Mouse (Mus musculus) retina, postnatal 1 day (tissue): ENCODE data around the gene Dab2ip.

Experiments
- DNase-seq: peaks from one replicate; pipeline ENCODE4 v3.0.0-alpha.2; 2012

The Dab2ip gene

DNA sequence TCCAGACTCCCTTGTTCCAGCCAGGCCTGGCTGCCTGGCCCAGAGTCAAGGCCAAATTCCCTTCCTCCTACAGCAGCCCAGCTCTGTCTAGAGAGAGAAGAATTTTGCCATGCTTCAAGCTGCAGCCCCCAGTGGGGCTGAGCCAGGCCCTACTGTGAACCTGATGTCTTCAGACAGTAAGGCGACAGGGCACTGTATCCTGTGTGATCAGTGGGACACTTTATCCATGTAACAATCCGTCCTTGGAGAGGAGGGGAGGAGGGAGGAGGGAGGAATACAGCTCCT, 1.4 kb downstream of the Dab2ip start:
- DNase-seq, result no peak

DNA sequence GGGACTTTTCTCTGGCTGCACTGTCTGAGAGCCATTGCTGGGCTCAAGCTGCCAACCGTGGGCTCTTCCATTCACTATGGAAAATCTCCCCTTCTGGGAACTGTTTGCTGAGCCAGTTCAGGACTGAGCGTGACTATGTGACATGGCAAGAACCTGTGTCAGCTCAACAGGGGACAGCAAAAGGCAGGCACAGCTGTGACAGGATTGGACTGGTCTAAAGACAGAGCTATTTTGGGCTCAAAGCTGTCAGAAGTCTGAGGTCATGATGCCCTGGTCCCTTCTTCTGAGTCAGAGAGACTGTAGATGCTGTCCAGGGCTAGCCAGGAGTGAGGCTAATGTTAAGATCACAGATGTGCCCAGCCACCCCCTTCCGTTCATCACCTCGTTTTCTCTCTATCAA, 5.7 kb downstream of the Dab2ip start:
- DNase-seq, result no peak

DNA sequence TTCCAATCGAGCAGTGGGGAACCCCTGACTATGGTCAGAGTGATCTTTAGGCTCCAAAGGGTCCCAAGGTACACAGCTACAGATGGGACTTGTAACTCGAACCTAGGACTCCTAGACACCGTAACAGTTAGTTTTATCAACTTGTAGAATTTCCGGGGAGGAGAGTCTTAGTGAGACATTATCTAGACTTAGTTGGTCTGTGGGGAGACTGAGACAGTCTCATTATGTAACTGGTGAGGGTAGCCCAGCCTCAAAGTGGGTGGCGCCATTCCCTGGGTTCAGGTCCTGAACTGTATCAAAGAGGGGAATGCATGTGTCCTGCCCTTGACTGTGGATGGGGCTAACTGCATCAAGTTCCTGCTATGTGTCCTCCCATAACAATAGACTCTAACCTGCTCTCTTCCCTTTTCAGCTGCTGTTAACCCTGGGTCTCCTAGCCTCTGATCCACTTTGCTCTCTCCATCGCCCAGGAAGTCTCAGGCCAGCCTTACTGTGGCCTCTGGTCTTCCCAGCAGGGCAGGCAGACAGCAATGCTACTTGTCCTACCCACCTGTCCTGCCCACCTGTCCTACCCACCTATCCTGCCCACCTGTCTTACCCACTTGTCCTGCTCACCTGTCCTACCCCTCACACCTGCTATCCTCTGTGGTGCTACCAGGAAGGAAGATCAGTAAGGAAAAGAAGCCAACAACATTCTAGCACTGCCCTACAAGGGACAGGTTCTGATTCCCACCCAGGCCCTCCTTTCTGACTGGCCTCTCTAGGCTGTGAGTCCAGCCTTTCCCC, 7.2 kb downstream of the Dab2ip start:
- DNase-seq, result no peak

GRCm38 (mm10) chr2:35566957-35567693, 9.1 kb downstream of the Dab2ip start:
- peak; percentile 83 for DNase-seq

DNA sequence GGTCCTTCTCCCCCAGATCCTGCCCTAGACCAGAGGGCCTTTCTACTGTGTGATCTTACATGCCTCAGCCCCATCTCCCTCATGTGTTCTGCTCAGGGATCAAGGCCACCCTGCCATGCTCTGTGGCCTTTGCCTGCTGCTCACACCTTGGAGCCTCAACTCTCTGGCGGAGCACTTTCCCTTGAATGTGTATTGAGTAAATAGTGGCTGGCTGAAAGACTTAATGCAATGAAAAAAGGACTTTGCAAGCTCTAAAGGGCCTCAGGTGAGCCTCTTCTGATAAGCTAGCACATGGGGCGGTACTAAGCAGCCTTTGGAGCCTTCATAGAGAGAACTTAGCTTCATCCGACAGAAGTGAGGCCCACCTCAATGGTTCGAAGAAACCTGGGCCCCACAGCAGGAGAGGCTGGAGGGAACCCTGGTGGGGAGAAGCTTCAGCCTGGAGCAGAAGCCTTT, 9.7 kb downstream of the Dab2ip start:
- no peak for DNase-seq

GRCm38 (mm10) chr2:35570743-35571142, 12.7 kb downstream of the Dab2ip start:
- no peak for DNase-seq

- no peak for DNase-seq
Measured at GRCm38 (mm10) chr2:35574643-35575042, 16.6 kb downstream of the Dab2ip start.

DNA sequence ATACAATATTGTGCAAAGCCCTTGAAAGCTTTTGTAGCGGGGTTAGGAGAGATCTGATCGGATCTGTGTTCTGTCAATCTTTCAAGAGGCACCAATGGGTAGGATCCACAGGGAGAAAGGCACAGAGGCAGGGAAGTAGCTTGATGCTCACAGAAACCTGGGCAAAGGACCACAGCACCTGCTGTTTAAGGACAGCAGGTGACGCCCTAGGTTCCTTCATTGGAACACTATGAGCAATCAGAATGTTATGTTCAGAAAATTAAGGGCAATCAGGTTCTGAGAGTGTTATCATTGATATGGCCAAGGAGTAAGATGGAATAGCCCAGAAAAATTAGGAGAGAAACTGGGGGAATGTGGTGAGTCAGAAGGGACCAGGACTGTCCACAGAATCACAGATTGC, 18.6 kb downstream of the Dab2ip start:
- DNase-seq, result no peak

DNA sequence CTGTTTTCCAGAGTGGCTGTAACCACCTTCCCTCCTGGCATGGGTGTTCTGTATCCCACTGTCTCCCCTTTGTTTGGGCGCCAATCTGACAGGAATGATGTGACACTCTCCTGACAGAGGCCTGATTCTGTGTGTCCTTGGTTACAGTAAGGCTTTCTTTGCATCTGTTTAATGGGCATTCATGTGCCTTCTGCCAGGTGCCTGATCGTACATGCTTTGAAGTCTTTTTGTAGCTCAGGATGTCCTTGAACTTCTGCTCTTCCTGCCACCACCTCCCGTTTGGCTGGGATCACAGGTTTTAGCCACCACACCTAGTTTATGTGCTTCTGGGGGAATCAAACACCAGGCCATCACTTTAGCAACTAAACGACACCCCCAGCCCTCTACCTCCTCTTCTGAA, 22.0 kb downstream of the Dab2ip start:
- DNase-seq, result no peak

- DNase-seq, result peak; percentile 74
Measured at GRCm38 (mm10) chr2:35581501-35582340, 23.7 kb downstream of the Dab2ip start.

- peak; percentile 81 for DNase-seq
Measured at GRCm38 (mm10) chr2:35582341-35582941, 24.4 kb downstream of the Dab2ip start.

DNA sequence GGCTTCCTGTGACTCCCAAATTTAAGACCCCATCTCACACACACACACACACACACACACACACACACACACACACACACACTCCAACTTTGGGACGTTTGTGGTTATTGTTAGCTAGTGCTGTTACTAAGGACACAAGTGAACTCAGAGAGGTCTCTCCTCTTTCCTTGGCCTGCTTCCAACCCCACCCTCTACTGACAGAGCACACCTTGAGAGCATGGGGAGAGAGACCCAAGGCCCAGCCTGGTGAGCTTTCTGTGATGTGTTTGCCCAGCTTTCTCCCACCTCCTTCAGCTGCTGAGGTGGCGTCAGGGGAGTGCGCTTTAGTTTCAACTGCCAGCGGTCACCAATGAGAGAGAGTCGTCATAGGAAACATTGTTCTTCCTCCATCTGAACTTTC, 25.3 kb downstream of the Dab2ip start:
- no peak for DNase-seq

DNA sequence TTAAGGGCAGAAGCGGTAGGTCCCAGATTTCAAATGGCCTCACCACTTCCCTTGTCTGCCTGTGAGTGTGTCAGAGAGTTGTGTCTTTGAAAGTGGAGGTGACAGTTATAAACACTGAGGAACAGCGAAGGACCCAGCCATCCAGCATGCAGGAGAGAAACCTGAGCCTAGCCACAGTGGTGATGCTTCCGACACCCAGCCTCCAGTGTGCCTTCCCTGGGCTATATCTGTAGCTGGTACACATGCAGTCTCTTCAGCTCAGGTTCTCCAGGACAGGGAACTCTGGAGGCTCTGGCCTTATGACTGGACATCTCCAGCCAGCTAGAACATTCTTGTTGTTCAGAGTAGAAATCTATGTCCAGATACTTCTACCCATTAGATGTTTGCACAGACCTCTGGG, 25.9 kb downstream of the Dab2ip start:
- DNase-seq, result no peak

- DNase-seq, result peak; percentile 58
Measured at GRCm38 (mm10) chr2:35588368-35588767, 30.3 kb downstream of the Dab2ip start.

GRCm38 (mm10) chr2:35589385-35589784, 31.3 kb downstream of the Dab2ip start:
- no peak for DNase-seq

DNA sequence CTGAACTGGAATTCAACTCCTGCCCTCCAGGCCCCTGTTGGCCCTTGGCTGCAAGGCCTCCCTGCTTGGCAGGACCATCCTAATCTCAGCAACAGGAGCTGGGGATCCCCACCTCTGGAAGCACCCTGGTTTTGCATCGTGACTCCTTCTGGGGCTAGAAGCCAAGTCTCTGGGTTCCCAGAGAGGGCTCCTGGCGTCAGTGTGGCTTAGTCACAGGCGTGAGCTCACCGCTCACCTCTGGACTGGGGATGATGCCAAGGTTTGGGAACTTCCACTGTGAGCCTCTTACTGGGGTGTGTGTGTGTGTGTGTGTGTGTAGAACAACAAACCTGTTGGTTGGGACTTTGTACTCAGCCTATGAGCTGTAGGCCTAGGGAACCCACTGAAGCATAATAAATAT, 31.7 kb downstream of the Dab2ip start:
- DNase-seq, result no peak

- DNase-seq, result peak; percentile 65
Measured at GRCm38 (mm10) chr2:35591961-35592724, 34.1 kb downstream of the Dab2ip start.

- no peak for DNase-seq
Measured at GRCm38 (mm10) chr2:35592725-35593392, 34.8 kb downstream of the Dab2ip start.

GRCm38 (mm10) chr2:35593889-35594288, 35.8 kb downstream of the Dab2ip start:
- DNase-seq, result no peak

- no peak for DNase-seq
Measured at GRCm38 (mm10) chr2:35595102-35595501, 37.0 kb downstream of the Dab2ip start.

GRCm38 (mm10) chr2:35595718-35596117, 37.7 kb downstream of the Dab2ip start:
- no peak for DNase-seq

DNA sequence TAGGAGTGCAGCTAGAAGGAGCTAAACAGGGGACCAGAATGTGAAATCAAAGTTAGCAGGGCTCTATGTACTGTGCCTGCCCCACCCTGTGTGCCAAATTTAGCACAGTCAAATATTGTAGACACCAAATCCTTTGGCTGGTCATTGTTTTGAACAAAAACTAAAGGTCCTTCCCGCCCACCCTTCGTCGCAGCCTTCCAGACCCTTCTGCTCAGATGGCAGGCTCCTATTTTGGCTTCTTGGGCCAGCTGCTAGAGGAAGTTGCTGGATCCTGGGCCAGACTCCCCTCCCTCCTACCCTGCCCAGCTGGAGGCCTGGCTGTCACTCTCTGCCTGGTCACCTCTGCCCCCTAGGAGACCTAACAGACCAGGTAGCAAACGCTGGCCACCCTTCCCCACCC, 38.7 kb downstream of the Dab2ip start:
- DNase-seq, result no peak
